Mouse (Mus musculus): ENCODE measurements at regions not wholly inside any gene's neighbourhood (a gene's known extent, or its start where the extent isn't known, plus 50 kb on each side); places are given as distances from the start of the nearest gene placed in this dataset.

GRCm38 (mm10) chr9:41761050-41761576 is 363.0 kb downstream of the Sorl1 start:
- DNase-seq = no peak

- DNase-seq = no peak
Measured at GRCm38 (mm10) chr9:41754434-41755002, 369.6 kb downstream of the Sorl1 start.

- peak; percentile 7 to 11 for DNase-seq
Measured at GRCm38 (mm10) chr9:41745979-41746647, 378.0 kb downstream of the Sorl1 start.

GRCm38 (mm10) chr9:41741500-41741899 is 382.6 kb downstream of the Sorl1 start:
- DNase-seq = no peak

- no peak for DNase-seq
Measured at GRCm38 (mm10) chr9:41740536-41740935, 383.6 kb downstream of the Sorl1 start.

GRCm38 (mm10) chr9:41737671-41738070 is 386.4 kb downstream of the Sorl1 start:
- DNase-seq = no peak

- DNase-seq = no peak
Measured at GRCm38 (mm10) chr9:41736881-41737280, 387.2 kb downstream of the Sorl1 start.

- no peak for DNase-seq
Measured at GRCm38 (mm10) chr9:41736234-41736859, 387.8 kb downstream of the Sorl1 start.

GRCm38 (mm10) chr9:41735448-41736233 is 388.5 kb downstream of the Sorl1 start:
- DNase-seq = peak; percentile 18 to 52

GRCm38 (mm10) chr9:41734925-41735447 is 389.1 kb downstream of the Sorl1 start:
- no peak for DNase-seq

GRCm38 (mm10) chr9:41721609-41722008 is 402.5 kb downstream of the Sorl1 start:
- DNase-seq = no peak

- no peak for DNase-seq
Measured at GRCm38 (mm10) chr9:41715231-41715630, 408.9 kb downstream of the Sorl1 start.

- no peak for DNase-seq
Measured at GRCm38 (mm10) chr9:41705972-41706371, 418.1 kb downstream of the Sorl1 start.

GRCm38 (mm10) chr9:41705461-41705903 is 418.6 kb downstream of the Sorl1 start:
- DNase-seq = no peak

GRCm38 (mm10) chr9:41703091-41703490 is 421.0 kb downstream of the Sorl1 start:
- no peak for DNase-seq

GRCm38 (mm10) chr9:41700683-41701082 is 423.4 kb downstream of the Sorl1 start:
- DNase-seq = no peak

- DNase-seq = no peak
Measured at GRCm38 (mm10) chr9:41699031-41699430, 425.1 kb downstream of the Sorl1 start.

GRCm38 (mm10) chr9:41697611-41698467 is 426.3 kb downstream of the Sorl1 start:
- no peak for DNase-seq

GRCm38 (mm10) chr9:41697160-41697559 is 426.9 kb downstream of the Sorl1 start:
- DNase-seq = no peak

- DNase-seq = no peak
Measured at GRCm38 (mm10) chr9:41682911-41683310, 441.2 kb downstream of the Sorl1 start.

GRCm38 (mm10) chr9:41675656-41676055 is 448.4 kb downstream of the Sorl1 start:
- peak; percentile 22 to 24 for DNase-seq

GRCm38 (mm10) chr9:41672958-41673357 is 451.1 kb downstream of the Sorl1 start:
- DNase-seq = no peak
